ENCODE assay signal across 8 mouse cellular contexts in genomic region chr13:69536021-69536420, GRCm38 (mm10). TPM values are rescaled to one million over a fixed set of nuclear protein-coding genes. Genes with fewer than 3 reads are reported as not detected.
DNase-seq lines count a peak whose midpoint lies in the region; ATAC-seq and TF ChIP-seq lines count a peak whose summit lies in the region.

No protein-coding gene starts in this region.

- H3K9ac ChIP-seq in liver, embryonic 14.5 days (replicated peaks), result no peak overlapping the region; the same call in 1 of the 2 replicates

- peak overlapping the region; percentile 99 for H3K27ac ChIP-seq in gastrocnemius, adult 2 months
- H3K27ac ChIP-seq in liver, embryonic 14.5 days, result no peak overlapping the region

- peaks cover 4% of the 10 kb centered on the region for H3K36me3 ChIP-seq in megakaryocyte, embryonic 14.5 days (replicated peaks; ENCODE audit: low read length)
- H3K36me3 ChIP-seq in liver, embryonic 14.5 days (replicated peaks; ENCODE audit: control insufficient read depth, insufficient read depth, low read depth), result no peaks in the 10 kb centered on the region

- TF ChIP-seq EP300 in liver, embryonic 14.5 days (IDR thresholded peaks at IDR 0.05; ENCODE audit: low read depth), result no peak

- H3K4me3 ChIP-seq in gastrocnemius, adult 2 months, result peak overlapping the region; percentile 93
- H3K4me3 ChIP-seq in megakaryocyte, embryonic 14.5 days (replicated peaks), result peak overlapping the region; percentile 35
- H3K4me3 ChIP-seq in liver, embryonic 14.5 days (ENCODE audit: insufficient read depth in 1 of 2, low read depth in 2 of 2, low read length in 2 of 2), result peak overlapping the region; percentile 70 to 96; a peak in 3 of 4 replicates

- no peak for TF ChIP-seq CTCF in gastrocnemius, adult 2 months (IDR thresholded peaks at IDR 0.05)
- no peak for TF ChIP-seq CTCF in liver, embryonic 14.5 days (IDR thresholded peaks at IDR 0.05; ENCODE audit: low read depth)

- no peak for ATAC-seq in megakaryocyte, adult 5-6 weeks (ENCODE audit: poor library complexity, severe bottlenecking)
- ATAC-seq in liver, embryonic 14.5 days (ENCODE audit: insufficient read depth), result no peak
- ATAC-seq in megakaryocyte progenitor cell, adult 5-6 weeks (replicated peaks; ENCODE audit: poor library complexity), result no peak

- no peaks in the 10 kb centered on the region for H3K9me3 ChIP-seq in megakaryocyte, embryonic 14.5 days
- no peaks in the 10 kb centered on the region for H3K9me3 ChIP-seq in liver, embryonic 14.5 days (ENCODE audit: control insufficient read depth, low read length)

- H3K27me3 ChIP-seq in megakaryocyte, embryonic 14.5 days (replicated peaks), result no peaks in the 10 kb centered on the region
- no peaks in the 10 kb centered on the region for H3K27me3 ChIP-seq in liver, embryonic 14.5 days (ENCODE audit: control insufficient read depth, insufficient read depth, low read length)

- peak overlapping the region; percentile 99 for H3K4me2 ChIP-seq in liver, embryonic 14.5 days (ENCODE audit: low read depth)

- peaks cover 66% of the 10 kb centered on the region for H3K4me1 ChIP-seq in megakaryocyte, embryonic 14.5 days
- peaks cover 15 to 26% of the 10 kb centered on the region in 2 experiments for H3K4me1 ChIP-seq in liver, embryonic 14.5 days (replicated peaks; ENCODE audit: control insufficient read depth in 2 of 2, insufficient read depth in 2 of 2, low read length in 1 of 2)

- DNase-seq in gastrocnemius, adult 2 months, result no peak
- no peak for DNase-seq in gastrocnemius, adult 18-20 months (ENCODE audit: low spot score)
- no peak for DNase-seq in liver, embryonic 14.5 days (ENCODE audit: low read depth in 3 of 3, low spot score in 3 of 3)
- no peak for DNase-seq in ovary, postnatal 10 days (ENCODE audit: low spot score)
- DNase-seq in left cerebral cortex, postnatal 25 days (ENCODE audit: low spot score in 2 of 2), result no peak

- intact Hi-C loops in gastrocnemius, adult 2 months (cut with DNase I), result no loop called here
- intact Hi-C loops in left cerebral cortex, postnatal 25 days (cut with DNase I), result no loop called here

- 68% methylated on average over 4 of the region's 4 CpGs for WGBS in liver, embryonic 14.5 days (ENCODE audit: insufficient replicate concordance)

RNA-seq across cellular contexts. Expression of gene Tent4a, which starts 1.6 kb away (rescaled TPM):
- 1 to 10 TPM; 5.2 to 7.8 TPM for total RNA-seq in gastrocnemius, adult 2 months (2021)
- total RNA-seq in gastrocnemius, adult 18-20 months (2021), result 1 to 10 TPM; 5.6 to 6.3 TPM
- polyA plus RNA-seq in megakaryocyte, embryonic 14.5 days (2012; ENCODE audit: insufficient read depth, low replicate concordance), result 4.0 and 5.0 TPM in 2 replicates
- total RNA-seq in megakaryocyte, adult 5-6 weeks (2015), result 10.4 and 11.1 TPM in 2 replicates
- 10.2 and 13.3 TPM in 2 replicates for total RNA-seq in megakaryocyte, adult 5-6 weeks (2017)
- 5.4 and 6.3 TPM in 2 replicates for polyA plus RNA-seq in liver, embryonic 14.5 days (2012; rRNA removed)
- polyA plus RNA-seq in liver, embryonic 14.5 days (2014; fragmentation: Nextera tagmentation; extraction: Ambion mirVana), result 2.3 and 3.0 TPM in 2 replicates
- total RNA-seq in left cerebral cortex, postnatal 25 days (2021), result 10 to 100 TPM; 40.4 to 42.2 TPM
- 10.8 and 11.2 TPM in 2 replicates for total RNA-seq in megakaryocyte progenitor cell, adult 5-6 weeks (2015)
- 10.5 and 10.6 TPM in 2 replicates for total RNA-seq in megakaryocyte progenitor cell, adult 5-6 weeks (2017)

RNA-seq across cellular contexts. Expression of gene Nsun2, which starts 2.5 kb away (rescaled TPM):
- 10 to 100 TPM; 45.4 to 51.9 TPM for total RNA-seq in gastrocnemius, adult 2 months (2021)
- 10 to 100 TPM; 42.4 to 46.5 TPM for total RNA-seq in gastrocnemius, adult 18-20 months (2021)
- polyA plus RNA-seq in megakaryocyte, embryonic 14.5 days (2012; ENCODE audit: insufficient read depth, low replicate concordance), result 3.8 and 18.8 TPM in 2 replicates
- total RNA-seq in megakaryocyte, adult 5-6 weeks (2015), result 32.6 and 33.9 TPM in 2 replicates
- total RNA-seq in megakaryocyte, adult 5-6 weeks (2017), result 61.7 and 76.5 TPM in 2 replicates
- polyA plus RNA-seq in liver, embryonic 14.5 days (2012; rRNA removed), result 39.7 and 58.7 TPM in 2 replicates
- 88.8 and 98.1 TPM in 2 replicates for polyA plus RNA-seq in liver, embryonic 14.5 days (2014; fragmentation: Nextera tagmentation; extraction: Ambion mirVana)
- 10 to 100 TPM; 70.9 to 76.9 TPM for total RNA-seq in left cerebral cortex, postnatal 25 days (2021)
- total RNA-seq in megakaryocyte progenitor cell, adult 5-6 weeks (2015), result 111 and 121 TPM in 2 replicates
- total RNA-seq in megakaryocyte progenitor cell, adult 5-6 weeks (2017), result 197 and 244 TPM in 2 replicates

Comparison
In these comparisons a context has a peak if more than half of its experiments do, and no peak if none do; other contexts are left out.
1. H3K4me3 ChIP-seq: peak in every context shown above with its lines; median percentile 93 in gastrocnemius, adult 2 months; 83 in liver, embryonic 14.5 days; 35 in megakaryocyte, embryonic 14.5 days.